Mouse (Mus musculus) embryonic fibroblast, embryonic 13.5 days (primary cell): Measurements from ENCODE around the gene Rsrc1.

Experiments used
- CTCF ChIP-seq: IDR thresholded peaks from 2 replicates; pipeline ENCODE4 v1.5.1; 2011; ENCODE audit warnings: mild to moderate bottlenecking, control low read depth, low read length, moderate library complexity, borderline replicate concordance; ENCODE audit not compliant: insufficient read depth
- POLR2A ChIP-seq: IDR thresholded peaks from 2 replicates; pipeline ENCODE4 v1.6.1; 2011; ENCODE audit warnings: low read depth, mild to moderate bottlenecking, control low read depth, low read length, moderate library complexity

- TF ChIP-seq CTCF, result no peak
- no peak for TF ChIP-seq POLR2A
Observed at GRCm38 (mm10) chr3:66979491-66979890, 1.7 kb upstream of the Rsrc1 start.
